Mouse (Mus musculus) heart, postnatal 25 days (tissue): ENCODE data around the gene Pvalb. TPM values are rescaled to one million over a fixed set of nuclear protein-coding genes. Genes with fewer than 3 reads are reported as not detected.

Experiments used
- DNase-seq: peaks from one replicate; pipeline ENCODE4 v3.0.0; 2022; ENCODE audit warnings: low spot score
- intact Hi-C: fragments of 180-260 bp; cut with DNase I; formaldehyde crosslinking; loops from one replicate; pipeline ENCODE4 v1.15.1; 2025
- total RNA-seq, 2 experiments: library from RNA; stranded (reverse); gene quantifications; 2 replicates each; pipeline ENCODE4 v1.2.3; 2021

Pvalb gene
- total RNA-seq, 2 experiments from 2014 or later, result 0.64 to 0.91 TPM

DNA sequence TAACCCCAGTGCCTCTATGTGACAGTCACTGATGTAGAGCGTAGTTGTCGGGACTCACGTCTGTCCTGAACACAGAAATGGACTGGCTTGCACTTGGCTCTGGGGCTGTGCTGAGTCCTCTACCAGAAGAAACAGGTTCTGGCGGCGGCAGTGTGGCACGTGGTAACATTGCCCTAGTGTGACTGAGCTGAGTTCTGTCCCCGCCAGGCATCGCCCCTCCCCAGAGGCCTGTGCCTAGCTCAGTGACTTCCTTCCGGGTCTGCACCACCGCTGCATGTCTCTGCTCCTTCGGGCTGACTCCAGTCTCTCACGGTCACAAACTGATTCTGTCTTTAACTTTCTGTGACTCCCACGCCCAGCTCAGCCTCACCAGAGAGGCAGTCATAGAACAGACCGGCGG, 35.5 kb downstream of the Pvalb start:
- no peak for DNase-seq
- intact Hi-C loops, result loop anchor here (10.0 kb wide), 1 partner anchor 254 kb away; the partner anchor contains the start of gene Kctd17

DNA sequence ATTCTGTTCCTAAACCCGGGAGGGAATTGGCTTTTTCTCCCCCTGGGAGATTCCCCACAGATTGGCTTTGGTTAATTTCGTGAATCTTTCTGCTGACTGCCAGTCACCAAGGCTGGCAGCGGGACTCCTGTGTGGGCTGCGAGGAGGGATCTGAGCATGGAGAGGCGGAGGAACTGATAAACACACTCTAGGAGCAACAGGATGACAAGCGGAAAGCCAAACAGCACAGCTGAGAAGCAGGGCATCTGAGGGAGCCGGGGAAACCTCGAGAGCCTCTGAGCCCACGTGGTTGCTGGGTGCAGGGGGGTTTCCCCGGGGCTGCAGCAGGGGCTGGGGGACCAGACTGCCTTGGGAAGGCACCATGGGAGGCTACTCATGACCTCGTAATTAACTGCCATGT, 36.6 kb downstream of the Pvalb start:
- intact Hi-C loops, result no loop called here
- DNase-seq, result no peak

DNA sequence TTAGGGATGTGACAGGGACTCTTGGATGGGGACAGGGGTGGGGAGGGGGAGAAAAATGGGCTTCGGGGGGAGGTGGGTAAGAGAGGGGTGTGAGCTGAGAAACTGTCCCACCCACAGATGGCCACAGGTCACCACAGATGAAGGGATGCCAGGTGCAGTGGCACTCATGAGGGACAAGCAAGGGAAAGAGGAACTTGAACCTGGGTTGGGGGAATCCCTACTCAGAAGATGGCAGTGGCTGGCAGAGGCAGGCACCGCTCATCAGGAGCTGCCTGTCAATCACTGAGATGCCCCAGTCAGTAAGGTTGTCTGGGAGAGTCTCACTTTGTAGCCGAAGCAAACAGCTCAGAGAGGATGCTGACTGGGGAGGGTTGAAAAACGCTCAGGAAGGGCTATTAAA, 40.9 kb downstream of the Pvalb start:
- DNase-seq, result no peak
- intact Hi-C loops, result no loop called here

DNA sequence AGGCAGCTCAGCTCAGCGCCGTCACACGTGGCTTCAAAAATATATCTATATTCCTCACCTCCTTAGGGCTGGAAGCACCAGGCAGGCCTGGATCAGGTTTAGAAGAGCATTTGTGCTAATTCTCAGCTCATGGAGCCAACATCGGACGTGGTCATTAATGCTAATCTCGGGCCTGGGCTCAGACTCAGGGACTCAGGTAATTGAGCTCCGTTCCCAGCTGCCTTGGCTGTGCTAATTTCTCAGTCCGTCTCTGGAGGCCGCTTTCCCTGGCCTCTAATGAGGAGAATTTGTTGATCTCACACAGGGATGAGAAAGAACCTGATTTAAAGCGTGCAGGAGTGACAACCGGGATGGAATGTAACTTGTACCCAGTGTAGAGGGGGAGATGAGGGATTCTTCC, 41.7 kb downstream of the Pvalb start:
- intact Hi-C loops, result no loop called here
- DNase-seq, result no peak

DNA sequence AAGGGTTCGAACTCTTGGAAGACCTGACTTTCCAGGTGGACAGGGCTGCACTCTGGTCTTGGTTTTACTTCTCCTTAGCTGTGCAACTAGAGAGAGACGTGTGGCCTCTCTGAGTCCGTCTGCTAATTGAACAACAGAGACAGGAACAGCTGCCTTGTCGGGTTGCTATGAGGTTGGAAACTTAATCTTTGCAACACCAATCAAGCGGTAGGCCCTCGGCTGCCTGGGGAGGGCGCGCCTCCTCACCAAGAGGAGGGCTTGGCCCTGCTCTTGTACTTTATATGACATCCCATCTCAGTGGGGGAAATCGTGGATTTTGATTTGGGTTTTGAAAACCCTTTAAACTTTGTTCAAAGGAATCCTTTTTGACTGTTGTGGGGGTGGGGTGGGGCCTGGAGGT, 44.3 kb downstream of the Pvalb start:
- intact Hi-C loops, result no loop called here
- DNase-seq, result no peak

DNA sequence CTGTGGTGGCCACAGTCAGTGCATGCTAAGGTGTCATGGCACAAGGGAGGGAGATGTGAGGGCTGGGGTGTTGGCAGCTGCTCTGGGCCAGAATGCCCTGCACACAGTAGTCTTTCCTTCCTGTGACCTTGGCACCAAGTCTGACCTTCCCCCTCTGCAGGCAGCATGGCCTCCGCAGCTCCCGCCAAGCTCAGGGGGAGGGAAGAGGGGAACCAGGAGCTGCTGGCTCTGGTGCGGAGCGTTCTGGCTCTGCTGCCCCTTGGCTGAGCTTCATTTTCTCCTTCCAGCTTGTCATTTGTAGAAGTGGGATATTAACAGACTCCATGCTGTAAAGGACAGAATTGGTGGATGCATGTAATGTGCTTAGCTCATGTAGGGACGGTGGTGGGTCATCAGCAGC, 47.9 kb downstream of the Pvalb start:
- DNase-seq, result no peak

DNA sequence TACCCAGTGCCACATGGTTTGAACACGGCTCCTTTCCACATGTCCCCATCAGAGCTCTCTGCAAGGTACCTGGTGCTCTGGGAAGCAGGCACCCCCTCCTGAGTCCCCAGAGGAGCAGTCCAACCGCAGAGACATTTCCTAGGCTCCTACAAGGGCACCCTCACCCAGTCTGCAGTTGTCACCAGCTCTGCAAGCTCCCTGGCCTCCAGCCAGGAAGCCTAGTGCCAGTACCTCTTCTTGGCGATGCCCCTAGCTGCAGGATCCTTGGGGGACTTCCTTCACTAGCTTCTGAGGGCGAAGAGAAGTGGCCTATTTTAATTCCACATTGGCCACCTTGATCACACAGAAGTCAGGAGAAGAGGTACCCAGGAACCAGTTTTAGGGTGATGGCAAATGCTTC, 48.4 kb downstream of the Pvalb start:
- no peak for DNase-seq
- intact Hi-C loops, result no loop called here

More for the DNA sequence above, 47.9 kb downstream of the Pvalb start:
- intact Hi-C loops, result no loop called here

DNA sequence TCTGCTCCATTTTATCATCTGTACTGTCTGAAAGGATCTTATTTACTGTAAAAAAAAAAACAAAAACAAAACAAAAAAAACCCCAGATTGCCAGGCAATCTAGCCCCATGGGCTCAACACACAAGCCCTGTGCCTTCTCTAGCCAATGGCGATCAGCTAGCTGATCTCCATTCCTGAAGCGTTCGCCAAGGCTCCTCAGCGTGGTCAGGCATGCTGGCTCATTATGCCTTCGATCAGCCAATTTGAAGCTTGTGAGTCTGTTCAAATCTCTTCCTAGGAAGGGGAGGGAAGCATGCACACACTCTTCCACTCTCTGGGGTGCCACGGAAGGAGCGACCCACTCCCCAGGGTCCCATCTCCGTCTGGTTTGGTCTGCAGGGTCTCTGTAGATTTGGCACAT, 48.9 kb downstream of the Pvalb start:
- no peak for DNase-seq
- intact Hi-C loops, result no loop called here

DNA sequence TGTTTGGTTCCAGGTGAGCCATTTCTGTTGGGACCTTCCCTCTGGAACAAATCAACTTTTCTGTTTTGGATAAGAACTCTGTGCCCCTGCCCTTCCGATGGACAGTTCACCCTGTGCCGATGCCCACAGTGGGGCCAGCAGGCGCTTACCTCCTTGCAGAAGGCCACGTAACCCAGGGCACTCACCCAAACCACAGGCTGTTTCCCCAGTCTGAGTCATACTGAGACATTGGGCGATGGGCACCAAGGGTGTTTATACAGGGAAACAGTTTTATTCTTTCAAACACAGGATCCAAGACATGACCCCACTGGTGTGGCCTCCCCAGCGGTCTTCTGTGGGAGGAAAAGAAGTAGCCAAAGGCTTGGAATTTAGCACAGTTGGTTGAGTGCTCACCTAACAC, 50.8 kb downstream of the Pvalb start:
- no peak for DNase-seq
- intact Hi-C loops, result no loop called here

DNA sequence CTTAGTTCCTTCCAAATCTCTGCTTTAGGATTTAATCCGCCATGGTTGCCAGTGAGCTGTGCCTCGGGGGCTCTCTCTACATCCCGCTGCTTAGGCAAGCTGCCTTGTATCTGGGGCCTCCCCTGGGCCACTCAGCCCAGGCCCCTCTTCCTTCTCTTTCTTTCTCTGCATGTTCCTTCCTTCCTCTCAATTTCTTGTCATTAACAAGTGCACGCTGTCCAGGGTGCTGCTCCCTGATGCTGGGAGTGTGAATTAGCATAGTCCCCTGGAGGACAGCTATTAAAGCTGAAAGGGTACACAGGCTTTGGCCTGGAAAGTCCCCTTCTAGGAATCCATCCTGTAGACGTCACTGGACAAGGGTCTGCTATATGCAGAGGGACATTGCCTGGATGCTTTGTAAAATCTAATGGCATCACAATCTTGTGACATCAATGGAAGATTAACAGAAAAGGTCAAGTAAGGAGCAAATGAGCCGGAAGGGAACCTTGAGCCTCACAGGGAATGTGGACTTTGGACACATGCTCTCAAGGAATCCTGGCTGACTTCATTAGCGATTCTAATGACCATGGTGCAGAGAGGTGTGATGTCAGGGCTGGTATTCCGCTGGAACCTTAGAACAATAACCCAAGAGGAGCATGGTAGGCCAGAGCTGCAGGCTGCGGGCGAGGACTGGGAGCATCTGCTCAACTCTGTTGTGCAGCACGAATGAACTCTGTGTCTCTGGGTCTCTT, 53.0 kb downstream of the Pvalb start:
- DNase-seq, result no peak
- intact Hi-C loops, result no loop called here

DNA sequence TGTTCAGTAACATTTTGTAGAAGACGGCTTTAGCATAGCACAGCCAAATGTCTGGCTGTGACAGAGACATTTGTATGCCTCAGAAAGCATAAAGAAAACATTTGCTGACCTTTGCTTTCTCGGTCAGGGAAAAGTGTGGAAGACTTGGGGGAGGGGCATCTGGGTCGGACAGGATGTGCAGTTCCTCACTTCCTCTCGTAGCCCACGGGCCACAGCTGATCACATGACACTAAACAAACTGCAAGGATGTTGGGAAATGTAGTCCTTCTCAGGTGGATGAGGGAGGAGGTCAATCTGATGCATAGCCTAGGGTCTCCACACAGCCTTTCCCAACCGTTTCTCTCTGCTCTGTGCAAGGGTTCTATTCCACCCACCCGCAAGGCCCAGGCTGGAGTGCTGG, 57.6 kb downstream of the Pvalb start:
- intact Hi-C loops, result no loop called here
- no peak for DNase-seq

Other genes starting within 250 kb of the Pvalb start
- gene Foxred2, start 249.7 kb downstream of the Pvalb start, total RNA-seq, result under 1 TPM; 0.34 to 0.42 TPM
- gene Eif3d, start 235.6 kb downstream of the Pvalb start, total RNA-seq, result 10 to 100 TPM; 69.3 to 69.5 TPM
- gene Cacng2, start 86.4 kb downstream of the Pvalb start, total RNA-seq, result not detected
- gene Ift27, start 32.3 kb downstream of the Pvalb start, total RNA-seq, result 10 to 100 TPM; 10.2 to 11.2 TPM
- 1 to 10 TPM; 2.2 to 2.7 TPM for gene Ncf4, start 38.4 kb upstream of the Pvalb start, total RNA-seq
- 1 to 10 TPM in 1 of 2 experiments, under 1 TPM in 1; 0.89 to 1.4 TPM for gene Csf2rb2, start 99.3 kb upstream of the Pvalb start, total RNA-seq
- gene Csf2rb, start 119.4 kb upstream of the Pvalb start, total RNA-seq, result 1 to 10 TPM; 2.5 TPM
- not detected for gene Tex33, start 189.5 kb upstream of the Pvalb start, total RNA-seq
- 10 to 100 TPM; 16.5 to 21.1 TPM for gene Tst, start 199.5 kb upstream of the Pvalb start, total RNA-seq
- gene Mpst, start 200.0 kb upstream of the Pvalb start, total RNA-seq, result 10 to 100 TPM; 39.1 to 39.6 TPM
- gene Kctd17, start 222.2 kb upstream of the Pvalb start, total RNA-seq, result 10 to 100 TPM; 35.4 to 37.3 TPM